Mouse (Mus musculus) liver, adult (tissue): ENCODE results near the gene Nt5c2.

ENCODE experiments used
- GATA4 ChIP-seq: IDR thresholded peaks from 2 replicates; pipeline ENCODE4 v1.6.1; 2014; ENCODE audit warnings: mild to moderate bottlenecking, low read length; ENCODE audit not compliant: insufficient replicate concordance

Nt5c2 gene

GRCm38 (mm10) chr19:46932608-46933007 is 82.3 kb downstream of the Nt5c2 start:
- TF ChIP-seq GATA4, result no peak

GRCm38 (mm10) chr19:46930026-46930425 is 84.9 kb downstream of the Nt5c2 start:
- TF ChIP-seq GATA4, result no peak

- no peak for TF ChIP-seq GATA4
Measured at GRCm38 (mm10) chr19:46929044-46929587, 85.8 kb downstream of the Nt5c2 start.

GRCm38 (mm10) chr19:46928136-46928535 is 86.8 kb downstream of the Nt5c2 start:
- TF ChIP-seq GATA4, result no peak

GRCm38 (mm10) chr19:46926951-46927350 is 88.0 kb downstream of the Nt5c2 start:
- no peak for TF ChIP-seq GATA4

GRCm38 (mm10) chr19:46926357-46926756 is 88.6 kb downstream of the Nt5c2 start:
- no peak for TF ChIP-seq GATA4

- no peak for TF ChIP-seq GATA4
Measured at GRCm38 (mm10) chr19:46920571-46920970, 94.4 kb downstream of the Nt5c2 start.

GRCm38 (mm10) chr19:46915406-46916080 is 99.4 kb downstream of the Nt5c2 start:
- TF ChIP-seq GATA4, result no peak

- TF ChIP-seq GATA4, result no peak
Measured at GRCm38 (mm10) chr19:46913626-46914025, 101.3 kb downstream of the Nt5c2 start.

- TF ChIP-seq GATA4, result no peak
Measured at GRCm38 (mm10) chr19:46911492-46911891, 103.5 kb downstream of the Nt5c2 start.

- TF ChIP-seq GATA4, result no peak
Measured at GRCm38 (mm10) chr19:46908977-46909376, 106.0 kb downstream of the Nt5c2 start.

GRCm38 (mm10) chr19:46908207-46908606 is 106.7 kb downstream of the Nt5c2 start:
- TF ChIP-seq GATA4, result no peak

GRCm38 (mm10) chr19:46905971-46906370 is 109.0 kb downstream of the Nt5c2 start:
- TF ChIP-seq GATA4, result no peak

GRCm38 (mm10) chr19:46905383-46905782 is 109.6 kb downstream of the Nt5c2 start:
- TF ChIP-seq GATA4, result no peak

- no peak for TF ChIP-seq GATA4
Measured at GRCm38 (mm10) chr19:46904907-46905306, 110.0 kb downstream of the Nt5c2 start.

- no peak for TF ChIP-seq GATA4
Measured at GRCm38 (mm10) chr19:46903379-46903778, 111.6 kb downstream of the Nt5c2 start.

- no peak for TF ChIP-seq GATA4
Measured at GRCm38 (mm10) chr19:46901323-46901722, 113.6 kb downstream of the Nt5c2 start.
